Mouse (Mus musculus): ENCODE results near the gene Slc47a2. TPM values are rescaled to one million over a fixed set of nuclear protein-coding genes. Genes with fewer than 3 reads are reported as not detected.

Gene Slc47a2
- polyA plus RNA-seq, 1 experiment from 2014 or later: 0.19 TPM

- WGBS: 57% methylated on average over 9 of the region's 9 CpGs
Observed at GRCm38 (mm10) chr11:61352138-61352651, 9.5 kb upstream of the Slc47a2 start.

GRCm38 (mm10) chr11:61349337-61349736 is 6.7 kb upstream of the Slc47a2 start:
- Histone ChIP-seq H3K4me1 (ENCODE audit: insufficient read depth, low read depth, low read length) (no peaks in the 10 kb centered on the region), H3K4me2 (replicated peaks; ENCODE audit: low read depth, low read length) (no peak overlapping the region), H3K27me3 (replicated peaks; ENCODE audit: insufficient read depth, low read length) (no peaks in the 10 kb centered on the region), H3K36me3 (ENCODE audit: insufficient read depth, low read length) (no peaks in the 10 kb centered on the region), H3K27ac (ENCODE audit: low read length) (no peak overlapping the region), H3K9me3 (ENCODE audit: low read length) (no peaks in the 10 kb centered on the region), H3K4me3 (ENCODE audit: low read depth, low read length) (no peak overlapping the region), H3K9ac (replicated peaks; ENCODE audit: low read depth) (no peak overlapping the region)
- ATAC-seq (peak; percentile 83), DNase-seq (ENCODE audit: low spot score) (peak; percentile 86)
- WGBS: 6% methylated on average over 8 of the region's 8 CpGs
- TF ChIP-seq EP300 (IDR thresholded peaks at IDR 0.05): no peak
- peak; percentile 96 for TF ChIP-seq CTCF (IDR thresholded peaks at IDR 0.05)

More at GRCm38 (mm10) chr11:61352138-61352651, 9.5 kb upstream of the Slc47a2 start:
- peak; percentile 23 for DNase-seq (ENCODE audit: low spot score)
- Histone ChIP-seq H3K27me3 (replicated peaks; ENCODE audit: insufficient read depth, low read length) (no peaks in the 10 kb centered on the region), H3K4me3 (ENCODE audit: low read depth, low read length) (no peak overlapping the region), H3K9ac (replicated peaks; ENCODE audit: low read depth) (no peak overlapping the region), H3K4me2 (replicated peaks; ENCODE audit: low read depth, low read length) (no peak overlapping the region), H3K36me3 (ENCODE audit: insufficient read depth, low read length) (no peaks in the 10 kb centered on the region), H3K9me3 (ENCODE audit: low read length) (no peaks in the 10 kb centered on the region), H3K27ac (ENCODE audit: low read length) (no peak overlapping the region), H3K4me1 (ENCODE audit: insufficient read depth, low read depth, low read length) (no peaks in the 10 kb centered on the region)
- ATAC-seq: peak; percentile 33; the same call in 1 of the 2 replicates
- no peak for TF ChIP-seq EP300 (IDR thresholded peaks at IDR 0.05)
- peak; percentile 46 for TF ChIP-seq CTCF (IDR thresholded peaks at IDR 0.05)

GRCm38 (mm10) chr11:61346133-61346532 is 3.5 kb upstream of the Slc47a2 start:
- 61% methylated on average over 8 of the region's 8 CpGs for WGBS
- ATAC-seq: no peak
- TF ChIP-seq EP300 (IDR thresholded peaks at IDR 0.05) (no peak), CTCF (IDR thresholded peaks at IDR 0.05) (peak; percentile 44)
- Histone ChIP-seq H3K27me3 (replicated peaks; ENCODE audit: insufficient read depth, low read length) (peaks cover 9% of the 10 kb centered on the region; the same call in 1 of the 2 replicates), H3K4me1 (ENCODE audit: insufficient read depth, low read depth, low read length) (peaks cover 3% of the 10 kb centered on the region; the same call in 1 of the 2 replicates), H3K4me2 (replicated peaks; ENCODE audit: low read depth, low read length) (no peak overlapping the region), H3K9me3 (ENCODE audit: low read length) (no peaks in the 10 kb centered on the region), H3K4me3 (ENCODE audit: low read depth, low read length) (no peak overlapping the region), H3K27ac (ENCODE audit: low read length) (no peak overlapping the region), H3K36me3 (ENCODE audit: insufficient read depth, low read length) (no peaks in the 10 kb centered on the region), H3K9ac (replicated peaks; ENCODE audit: low read depth) (no peak overlapping the region)
- no peak for DNase-seq (ENCODE audit: low spot score)

GRCm38 (mm10) chr11:61341971-61342370 is 689 bp downstream of the Slc47a2 start:
- Histone ChIP-seq H3K4me1 (ENCODE audit: insufficient read depth, low read depth, low read length) (peaks cover 3% of the 10 kb centered on the region; the same call in 1 of the 2 replicates), H3K9ac (replicated peaks; ENCODE audit: low read depth) (no peak overlapping the region), H3K4me3 (ENCODE audit: low read depth, low read length) (peak overlapping the region; percentile 30), H3K9me3 (ENCODE audit: low read length) (no peaks in the 10 kb centered on the region), H3K27ac (ENCODE audit: low read length) (no peak overlapping the region), H3K4me2 (replicated peaks; ENCODE audit: low read depth, low read length) (peak overlapping the region; percentile 56), H3K36me3 (ENCODE audit: insufficient read depth, low read length) (no peaks in the 10 kb centered on the region), H3K27me3 (replicated peaks; ENCODE audit: insufficient read depth, low read length) (peaks cover 11% of the 10 kb centered on the region; the same call in 1 of the 2 replicates)
- 16% methylated on average over 10 of the region's 10 CpGs for WGBS
- DNase-seq (ENCODE audit: low spot score) (no peak), ATAC-seq (no peak)
- TF ChIP-seq EP300 (IDR thresholded peaks at IDR 0.05) (no peak), CTCF (IDR thresholded peaks at IDR 0.05) (no peak)

GRCm38 (mm10) chr11:61341233-61341632 is 1.4 kb downstream of the Slc47a2 start:
- no peak for ATAC-seq
- Histone ChIP-seq H3K4me2 (replicated peaks; ENCODE audit: low read depth, low read length) (no peak overlapping the region), H3K9me3 (ENCODE audit: low read length) (no peaks in the 10 kb centered on the region), H3K36me3 (ENCODE audit: insufficient read depth, low read length) (no peaks in the 10 kb centered on the region), H3K4me3 (ENCODE audit: low read depth, low read length) (no peak overlapping the region), H3K9ac (replicated peaks; ENCODE audit: low read depth) (no peak overlapping the region), H3K27ac (ENCODE audit: low read length) (no peak overlapping the region), H3K4me1 (ENCODE audit: insufficient read depth, low read depth, low read length) (peaks cover 3% of the 10 kb centered on the region; the same call in 1 of the 2 replicates), H3K27me3 (replicated peaks; ENCODE audit: insufficient read depth, low read length) (peaks cover 11% of the 10 kb centered on the region; the same call in 1 of the 2 replicates)
- TF ChIP-seq CTCF (IDR thresholded peaks at IDR 0.05) (no peak), EP300 (IDR thresholded peaks at IDR 0.05) (no peak)
- no peak for DNase-seq (ENCODE audit: low spot score)
- 77% methylated on average over 4 of the region's 4 CpGs for WGBS

DNA sequence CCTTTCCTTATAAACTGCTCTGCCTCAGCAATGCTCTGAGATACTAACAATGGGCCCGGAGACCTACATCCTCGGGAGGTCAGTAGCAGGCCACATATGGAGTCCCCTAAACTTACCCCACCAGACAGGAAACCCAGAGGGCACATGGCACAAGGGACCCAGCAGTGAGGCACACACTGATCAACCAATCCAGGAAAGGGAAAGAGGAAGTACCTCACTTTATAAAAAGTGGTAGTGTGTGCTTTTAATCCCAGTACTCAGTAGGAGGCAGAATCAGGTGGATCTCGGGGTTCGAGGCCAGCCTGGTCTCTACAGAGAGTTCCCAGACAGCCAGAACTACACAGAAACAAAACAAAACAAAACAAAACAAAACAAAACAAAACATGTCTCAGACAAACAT is 2.3 kb downstream of the Slc47a2 start:
- ATAC-seq (no peak), DNase-seq (ENCODE audit: low spot score) (no peak)
- no peak overlapping the region for H3K9ac ChIP-seq (replicated peaks; ENCODE audit: low read depth)
- no peak overlapping the region for H3K4me2 ChIP-seq (replicated peaks; ENCODE audit: low read depth, low read length)
- WGBS: 80% methylated on average over 4 of the region's 4 CpGs
- H3K27ac ChIP-seq (ENCODE audit: low read length): no peak overlapping the region
- no peak for TF ChIP-seq CTCF (IDR thresholded peaks at IDR 0.05)
- no peaks in the 10 kb centered on the region for H3K36me3 ChIP-seq (ENCODE audit: insufficient read depth, low read length)
- H3K4me3 ChIP-seq (ENCODE audit: low read depth, low read length): no peak overlapping the region
- peaks cover 11% of the 10 kb centered on the region; the same call in 1 of the 2 replicates for H3K27me3 ChIP-seq (replicated peaks; ENCODE audit: insufficient read depth, low read length)
- H3K4me1 ChIP-seq (ENCODE audit: insufficient read depth, low read depth, low read length): peaks cover 3% of the 10 kb centered on the region; the same call in 1 of the 2 replicates
- H3K9me3 ChIP-seq (ENCODE audit: low read length): no peaks in the 10 kb centered on the region

All from lung, postnatal 0 days (tissue).